Mouse (Mus musculus) kidney, adult 8-10 months (tissue): ENCODE results near the gene Nudt16l1.

Experiments used
- DNase-seq, 2 experiments: peaks; one replicate each; pipeline ENCODE4 v3.0.0; 2022

Nudt16l1 gene

DNA sequence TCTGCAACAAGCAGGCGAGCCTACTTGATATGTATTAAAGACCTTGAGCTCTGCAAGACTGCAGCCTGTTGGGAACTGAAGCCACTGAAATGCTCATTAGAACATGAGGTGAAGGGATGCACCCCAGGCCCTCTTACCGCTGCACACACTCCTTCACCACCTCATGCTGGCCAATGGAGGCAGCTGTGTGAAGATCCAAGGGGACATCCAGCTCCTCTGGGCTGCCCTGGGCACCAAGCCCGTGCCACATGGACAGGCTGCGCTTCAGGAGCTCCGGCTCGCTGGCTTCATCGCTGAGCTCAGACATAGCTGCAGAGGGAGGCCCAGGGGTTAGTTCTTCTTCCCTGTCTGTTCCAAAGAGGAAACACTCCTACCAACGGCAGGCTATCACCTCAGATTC is 21.7 kb downstream of the Nudt16l1 start:
- DNase-seq = no peak

DNA sequence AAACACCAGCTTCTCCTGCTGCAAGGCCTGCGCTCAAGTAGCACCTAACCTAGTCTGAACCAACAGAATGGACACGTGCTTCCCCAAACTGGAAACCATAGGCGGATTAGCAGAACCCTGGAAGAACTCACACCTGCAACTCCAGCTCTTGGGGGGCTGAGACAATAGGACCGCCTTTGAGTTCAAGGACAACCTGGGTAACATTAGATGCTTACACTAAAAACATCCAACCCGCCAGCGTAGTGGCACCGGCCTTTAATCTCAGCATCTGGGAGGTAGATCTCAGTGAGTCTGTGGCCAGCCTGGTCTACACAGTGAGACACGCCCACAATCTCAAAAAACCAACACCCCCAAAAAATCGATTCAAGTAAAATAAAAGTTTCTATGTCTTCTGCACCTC is 24.8 kb downstream of the Nudt16l1 start:
- DNase-seq = no peak

DNA sequence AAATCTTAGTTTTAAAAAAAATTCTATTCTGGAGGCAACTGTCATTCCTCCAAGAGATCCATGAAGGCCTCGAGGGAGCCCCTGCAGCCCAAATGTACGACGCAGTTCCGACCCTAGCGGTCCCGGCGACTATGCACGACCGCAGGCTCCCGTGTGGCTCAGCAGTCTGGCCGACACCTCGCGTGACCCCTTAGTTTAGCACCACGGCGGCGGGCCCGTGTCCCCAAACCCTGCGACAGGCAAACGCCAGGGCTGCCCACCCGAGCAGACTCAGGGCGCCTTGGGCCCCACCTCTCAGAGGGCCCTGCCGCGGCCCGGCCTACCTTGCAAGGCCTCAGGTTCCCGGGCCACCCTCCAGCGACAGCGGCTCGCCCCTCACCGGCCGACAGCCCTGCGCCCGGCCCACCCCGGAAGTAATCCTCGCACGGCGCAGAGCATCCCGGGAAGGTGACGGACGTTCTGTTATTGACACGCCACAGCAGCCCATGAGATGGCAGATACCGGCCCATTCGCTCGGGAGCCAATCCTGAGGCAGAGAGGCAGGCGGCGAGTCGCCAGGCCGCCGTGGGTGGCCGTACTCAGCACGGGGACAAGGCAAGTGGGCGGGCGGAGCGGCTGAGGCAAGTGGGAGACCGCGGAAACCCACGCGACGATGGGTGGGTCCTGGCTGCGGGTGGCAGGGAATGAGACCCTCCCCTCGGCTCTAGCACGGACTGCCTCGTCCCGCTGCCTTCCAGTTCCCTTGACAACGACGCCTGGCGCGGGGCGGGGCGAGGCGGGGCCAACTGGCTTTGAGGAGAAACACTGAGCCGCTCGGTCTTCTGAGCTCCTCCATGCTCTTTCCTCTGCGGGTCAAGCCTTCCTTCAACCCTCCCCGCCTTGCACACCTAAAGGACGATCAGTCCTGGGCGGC is 25.5 kb downstream of the Nudt16l1 start, which contains the start of gene Anks3:
Gene Anks3 (minus strand): TSS at position 409 of the 913 bp plus-strand sequence.
- peak; percentile 99 for DNase-seq

DNA sequence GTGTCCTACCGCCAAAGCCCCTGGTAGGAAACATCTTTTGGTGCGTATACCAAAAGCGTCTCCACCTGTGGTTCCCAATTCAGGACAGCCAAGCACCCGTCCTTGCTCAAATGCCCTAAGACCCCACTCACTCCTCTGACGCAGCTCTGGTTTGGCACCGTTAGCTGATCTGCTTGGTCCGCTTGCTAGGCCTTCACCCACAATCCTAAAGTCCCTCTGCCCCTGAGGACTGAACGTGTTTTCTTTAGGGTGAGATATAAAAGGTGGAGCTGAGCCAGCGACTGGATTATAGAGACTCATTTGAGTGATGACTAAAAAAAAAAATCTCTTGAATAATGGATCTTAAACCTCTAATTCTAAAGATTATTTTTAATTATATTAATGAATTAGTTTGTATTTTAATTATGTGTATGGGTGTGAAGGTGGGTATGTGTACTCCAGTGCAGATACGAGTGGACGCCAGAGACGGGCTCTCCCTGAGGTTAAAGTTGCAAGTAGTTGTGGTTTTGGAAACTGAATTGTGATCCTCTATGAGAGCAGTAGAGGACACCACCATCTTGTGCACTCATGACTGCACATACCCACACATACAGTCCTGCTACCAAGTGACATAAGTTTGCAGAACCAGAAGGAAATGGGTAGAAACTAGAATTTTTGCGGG is 26.3 kb downstream of the Nudt16l1 start:
- DNase-seq = no peak

DNA sequence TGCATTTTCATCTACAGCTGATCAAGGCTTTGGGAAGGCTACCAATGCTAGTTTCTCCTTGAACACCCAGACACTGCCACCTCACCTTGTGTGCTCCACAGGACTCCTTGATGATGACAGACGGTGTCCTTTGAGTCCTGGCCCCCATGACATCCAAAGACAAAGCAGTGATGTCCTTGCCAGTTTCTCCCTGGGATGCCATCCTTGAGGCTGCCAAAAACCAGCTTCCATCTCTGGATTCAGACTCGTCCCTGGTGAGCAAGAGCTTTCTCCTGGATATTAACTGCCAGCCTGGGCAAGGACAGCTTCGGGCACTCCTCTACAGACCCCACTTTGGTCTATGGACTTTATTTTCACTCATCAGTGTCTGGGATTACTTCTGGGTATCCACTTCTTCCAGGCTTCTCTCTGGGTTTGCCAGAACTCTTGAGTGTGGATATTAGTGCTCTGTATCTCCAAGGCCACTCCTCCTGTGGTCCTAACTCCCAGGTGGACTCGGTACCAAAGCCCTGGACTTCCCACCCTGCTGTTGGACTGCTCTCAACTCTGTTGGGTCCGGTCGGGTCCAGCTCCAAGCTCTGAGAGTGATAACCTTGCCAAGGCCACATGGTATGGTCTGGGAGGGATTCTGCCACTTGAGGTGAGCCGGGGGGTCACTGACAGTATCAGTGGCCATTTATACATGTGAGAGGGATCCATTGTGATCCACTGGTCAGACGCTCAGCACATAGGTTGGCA is 27.0 kb downstream of the Nudt16l1 start:
- DNase-seq = no peak

DNA sequence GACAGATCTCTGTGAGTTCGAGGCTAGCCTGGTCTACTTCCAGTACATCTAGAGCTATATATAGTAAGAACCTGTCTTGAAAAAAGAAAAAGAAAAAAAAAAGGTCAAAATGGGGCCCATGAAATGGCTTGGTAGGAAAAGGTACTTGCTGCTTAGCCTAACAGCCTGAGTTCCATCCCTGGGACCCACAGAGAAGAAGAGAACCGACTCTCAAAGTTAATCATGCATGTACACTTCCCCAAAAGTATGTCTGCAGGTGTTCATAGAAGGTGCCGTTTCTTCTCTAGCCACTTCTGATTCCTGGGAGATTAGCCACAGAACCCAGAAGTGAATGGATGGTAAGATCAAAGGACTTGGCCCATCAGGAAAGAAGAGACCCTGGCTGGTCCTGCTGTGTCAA is 29.9 kb downstream of the Nudt16l1 start:
- DNase-seq = no peak

DNA sequence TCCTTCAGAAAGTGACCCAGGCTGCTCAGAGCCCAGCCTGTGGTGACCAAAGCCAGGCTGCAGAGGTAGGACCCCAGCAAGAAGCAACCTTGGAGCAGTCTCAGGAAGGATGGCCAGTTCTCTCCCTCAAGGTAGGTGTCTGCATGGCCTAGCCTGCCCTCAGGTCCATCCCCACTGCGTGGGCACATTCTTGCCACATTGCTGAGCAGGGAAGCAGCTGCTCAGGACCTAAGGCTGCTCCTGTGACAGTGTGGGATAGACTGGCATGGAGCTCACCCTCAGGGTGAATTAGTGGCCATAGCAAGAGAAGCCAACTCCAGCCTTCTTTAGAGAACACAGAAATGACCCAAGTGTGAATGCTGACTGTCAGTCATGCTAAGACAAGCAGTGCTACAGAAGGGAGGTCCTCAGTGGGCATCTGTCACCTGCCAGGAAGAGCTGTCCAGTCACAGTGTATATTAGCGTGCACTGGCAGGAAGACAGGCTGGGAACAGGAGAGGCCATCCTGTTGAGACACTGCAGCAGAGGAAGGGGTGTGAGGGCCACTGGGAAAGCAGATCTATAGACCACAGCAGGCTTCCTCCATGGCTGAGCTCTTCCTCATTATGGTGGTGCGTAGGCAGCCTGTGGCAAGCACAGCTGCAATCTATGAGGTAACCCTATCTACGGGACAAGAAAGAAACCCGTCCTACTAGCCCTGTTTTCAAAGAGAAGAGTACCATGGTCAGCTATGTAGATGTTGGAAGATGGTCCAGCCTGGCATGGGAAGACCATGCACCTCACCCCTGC is 30.7 kb downstream of the Nudt16l1 start:
- no peak for DNase-seq

DNA sequence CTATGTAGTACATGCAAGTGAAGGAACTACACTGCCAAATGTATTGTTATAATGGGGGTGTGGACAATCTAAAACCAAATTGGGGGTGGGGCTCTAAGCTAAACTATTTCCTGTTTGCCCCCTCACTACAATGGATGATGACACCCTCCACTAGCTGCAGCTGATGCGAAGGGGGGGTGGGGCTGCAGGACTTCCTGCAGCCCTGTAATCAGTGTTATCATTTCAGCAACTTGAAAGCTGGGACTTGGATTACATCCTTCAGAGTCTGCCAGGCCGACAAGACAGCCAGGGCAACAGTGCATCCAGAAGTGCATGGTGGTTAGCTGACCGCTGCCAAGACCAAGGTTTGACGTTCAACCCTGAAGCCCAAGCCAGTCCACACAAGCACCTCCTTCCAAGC is 33.1 kb downstream of the Nudt16l1 start:
- DNase-seq = no peak

DNA sequence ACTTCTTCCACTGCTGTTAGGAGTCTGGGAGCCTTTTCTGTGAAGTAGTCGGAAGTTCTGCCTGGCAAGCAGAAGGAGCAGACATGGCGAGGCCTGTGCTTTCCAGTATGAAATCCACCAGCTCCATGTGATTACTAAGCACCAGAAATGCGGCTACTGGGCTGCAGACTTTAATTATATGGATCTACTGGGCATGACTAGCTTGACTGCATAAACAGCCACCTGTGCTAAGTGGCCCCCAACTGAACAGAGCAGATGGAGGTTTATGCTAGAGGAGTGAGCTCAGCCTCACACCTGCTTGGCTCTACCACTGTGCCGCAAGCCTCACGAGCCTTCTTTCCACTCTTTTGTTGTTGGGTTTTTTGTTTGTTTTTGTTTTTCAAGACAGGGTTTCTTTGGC is 36.0 kb downstream of the Nudt16l1 start:
- DNase-seq = no peak

DNA sequence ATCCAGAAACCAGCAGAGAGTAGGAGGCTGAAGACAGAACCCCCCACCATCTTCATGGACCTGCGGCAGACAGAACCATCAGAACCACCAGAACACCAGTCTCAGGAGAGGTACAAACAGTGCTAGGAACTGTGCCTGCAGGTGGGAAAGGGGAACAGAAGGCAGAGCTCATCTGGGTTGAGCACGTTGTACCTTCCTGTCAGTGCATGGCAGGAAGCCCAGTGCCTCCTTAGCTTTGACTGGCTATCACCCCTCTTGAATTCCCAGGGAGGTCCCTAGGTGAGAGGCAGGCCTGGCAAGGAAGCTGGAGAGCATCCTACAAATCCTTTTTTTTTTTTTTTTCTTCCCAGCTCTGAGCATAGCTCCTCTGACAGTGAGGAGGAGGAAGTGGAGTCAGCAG is 37.6 kb downstream of the Nudt16l1 start:
- DNase-seq = no peak

DNA sequence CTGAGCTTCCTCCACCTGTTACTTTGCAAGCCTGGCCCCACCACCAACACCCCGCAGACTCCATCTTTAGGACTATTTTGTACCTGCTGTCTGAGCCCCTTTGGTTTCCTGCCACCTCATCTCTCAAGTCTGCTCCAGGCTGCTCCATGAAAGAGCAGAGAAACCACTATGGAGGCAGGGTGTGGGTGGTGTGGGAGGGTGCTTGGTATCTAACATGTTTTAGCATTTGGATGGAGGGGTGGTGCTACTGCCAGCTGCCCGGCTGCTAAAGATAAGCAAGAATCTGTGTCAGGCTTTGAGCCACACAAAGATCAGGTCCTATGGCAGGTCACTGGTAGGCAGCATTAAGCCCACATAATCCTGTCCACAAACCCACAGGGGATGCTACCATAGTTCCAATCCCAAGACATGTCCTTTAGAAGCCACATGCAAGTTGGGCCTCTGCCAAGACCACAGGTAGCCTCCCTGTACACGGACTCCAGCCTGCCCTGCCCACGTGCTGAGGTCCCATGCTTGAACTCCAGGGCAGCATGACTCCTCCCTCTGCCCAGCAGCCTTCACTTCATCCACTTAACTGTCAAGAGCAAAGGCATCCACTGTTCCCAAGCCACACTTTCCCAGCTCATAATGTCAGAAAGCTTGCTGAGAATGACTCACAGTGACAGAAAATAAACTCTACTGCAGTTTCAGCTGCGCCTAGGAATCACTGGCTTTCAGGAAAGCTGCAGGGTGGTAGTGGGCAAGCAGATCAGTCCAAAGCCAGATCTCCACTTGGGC is 39.9 kb downstream of the Nudt16l1 start:
- DNase-seq = peak; percentile 30

DNA sequence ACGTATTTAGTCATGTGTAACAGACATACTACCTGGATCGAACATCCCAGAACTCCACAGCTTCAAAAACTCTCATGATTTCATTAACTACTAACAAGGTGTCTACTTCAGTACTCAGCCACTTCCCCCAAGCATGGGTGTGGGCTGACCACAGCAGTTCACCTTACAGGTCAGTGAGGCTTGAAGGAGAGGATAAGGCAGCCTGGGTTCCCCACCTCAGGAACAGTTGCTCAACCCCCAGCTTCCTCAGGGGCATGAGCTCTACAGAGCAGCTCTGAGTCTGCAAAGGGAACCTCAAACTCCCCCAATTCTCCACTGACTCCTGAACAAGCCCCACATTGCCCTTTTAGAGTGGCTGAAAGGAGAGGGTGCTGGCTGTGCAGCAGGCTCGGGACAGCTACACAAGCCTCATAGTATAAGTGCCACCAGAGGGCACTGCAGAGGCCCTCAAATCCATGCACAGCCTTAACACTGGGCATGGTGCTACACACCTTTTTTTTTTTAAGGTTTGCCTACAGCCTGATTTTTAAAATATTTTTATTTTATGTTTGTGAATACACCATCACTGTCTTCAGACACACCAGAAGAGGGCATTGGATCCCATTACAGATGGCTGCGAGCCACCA is 41.3 kb downstream of the Nudt16l1 start:
- DNase-seq = peak; percentile 46 to 52

DNA sequence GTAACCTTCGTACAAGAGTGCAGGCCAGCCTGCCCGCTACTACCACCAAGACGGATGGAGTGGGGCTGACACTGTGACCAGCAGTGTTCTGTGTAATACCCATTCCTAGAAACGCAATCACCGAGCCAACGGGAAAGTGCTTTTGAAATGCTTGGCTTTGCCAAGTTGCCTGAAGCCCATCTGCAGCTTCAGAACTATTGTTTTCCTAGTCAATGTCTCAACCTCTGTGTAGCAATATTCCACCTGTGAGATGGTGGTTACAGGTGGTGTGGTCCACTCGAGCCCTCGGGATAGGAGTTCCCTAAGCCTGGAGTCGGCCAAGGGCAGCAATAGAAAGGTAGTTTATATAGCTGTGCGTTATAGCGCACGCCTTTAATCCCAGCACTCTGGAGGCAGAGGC is 46.2 kb downstream of the Nudt16l1 start:
- no peak for DNase-seq
